Mouse (Mus musculus) 3T3-L1 (cell line): Measurements from ENCODE around the gene Qtrt2.

Experiments
- DNase-seq: peaks from one replicate; pipeline ENCODE4 v3.0.0-alpha.2; 2015; ENCODE audit warnings: low read depth, low spot score

The Qtrt2 gene

GRCm38 (mm10) chr16:43926341-43926859, at the start of gene Qtrt2:
Qtrt2 (minus strand) TSS chr16:43926809.
- no peak for DNase-seq

- DNase-seq: no peak
Measured at GRCm38 (mm10) chr16:43973606-43974220, 47.1 kb upstream of the Qtrt2 start.

DNA sequence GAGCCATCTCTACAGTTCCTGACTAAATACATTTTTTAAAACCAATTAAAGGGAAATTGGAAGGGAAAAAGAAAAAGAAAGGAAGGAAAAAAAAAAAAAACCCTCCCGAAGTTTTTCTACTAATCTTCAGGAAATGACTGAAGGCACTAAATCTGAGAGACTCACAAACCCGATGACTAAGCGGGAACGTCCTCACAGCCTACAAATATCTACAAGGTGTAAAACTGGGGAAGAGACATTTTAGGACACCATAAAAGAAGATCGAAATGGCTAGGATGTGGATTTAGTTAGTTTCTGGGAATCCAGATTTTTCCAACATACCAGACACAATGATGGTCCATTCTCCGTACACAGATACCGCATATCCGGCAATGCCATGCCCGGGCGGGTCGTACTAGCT, 46.5 kb upstream of the Qtrt2 start:
- DNase-seq: no peak

DNA sequence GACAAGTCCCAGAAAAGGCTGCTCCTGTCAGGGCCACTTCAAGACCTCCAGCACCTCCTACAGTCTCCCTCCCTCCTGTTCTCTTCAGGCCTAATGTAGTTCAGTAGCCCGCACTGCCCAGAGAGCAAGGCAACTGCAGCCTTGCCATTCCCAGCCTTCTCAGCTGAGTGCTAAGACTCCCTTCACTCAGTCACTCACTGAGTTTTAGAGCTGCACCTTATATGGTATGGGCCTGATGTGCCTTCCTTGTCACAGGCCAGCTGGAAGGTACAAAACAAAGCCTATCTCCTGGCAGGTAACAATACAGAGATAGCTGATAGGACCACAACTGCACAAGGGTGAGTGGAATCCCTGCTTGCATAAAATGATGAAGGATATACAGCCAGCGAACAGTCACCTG, 45.8 kb upstream of the Qtrt2 start:
- DNase-seq: no peak

GRCm38 (mm10) chr16:43971741-43972140, 45.1 kb upstream of the Qtrt2 start:
- DNase-seq: no peak

DNA sequence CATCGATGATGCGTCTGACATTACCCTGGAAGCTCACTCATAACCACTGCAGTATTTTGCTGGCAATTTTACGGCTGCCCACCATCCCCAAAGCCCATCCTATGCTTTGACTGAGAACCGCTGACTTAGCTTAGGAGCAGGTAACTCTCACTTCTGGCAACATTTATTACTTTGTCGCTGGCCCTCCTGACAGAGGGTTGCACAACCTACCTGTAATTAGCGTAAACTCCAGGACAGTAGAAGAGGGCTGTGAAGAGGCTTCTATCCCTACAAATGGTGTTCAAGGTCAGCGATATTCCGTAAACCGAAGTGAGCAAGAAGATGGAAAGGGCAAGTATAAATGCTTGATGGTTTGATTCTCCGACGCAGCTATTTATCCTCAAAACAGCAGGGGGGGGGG, 44.6 kb upstream of the Qtrt2 start:
- DNase-seq: no peak

- DNase-seq: no peak
Measured at GRCm38 (mm10) chr16:43970426-43970825, 43.8 kb upstream of the Qtrt2 start.

DNA sequence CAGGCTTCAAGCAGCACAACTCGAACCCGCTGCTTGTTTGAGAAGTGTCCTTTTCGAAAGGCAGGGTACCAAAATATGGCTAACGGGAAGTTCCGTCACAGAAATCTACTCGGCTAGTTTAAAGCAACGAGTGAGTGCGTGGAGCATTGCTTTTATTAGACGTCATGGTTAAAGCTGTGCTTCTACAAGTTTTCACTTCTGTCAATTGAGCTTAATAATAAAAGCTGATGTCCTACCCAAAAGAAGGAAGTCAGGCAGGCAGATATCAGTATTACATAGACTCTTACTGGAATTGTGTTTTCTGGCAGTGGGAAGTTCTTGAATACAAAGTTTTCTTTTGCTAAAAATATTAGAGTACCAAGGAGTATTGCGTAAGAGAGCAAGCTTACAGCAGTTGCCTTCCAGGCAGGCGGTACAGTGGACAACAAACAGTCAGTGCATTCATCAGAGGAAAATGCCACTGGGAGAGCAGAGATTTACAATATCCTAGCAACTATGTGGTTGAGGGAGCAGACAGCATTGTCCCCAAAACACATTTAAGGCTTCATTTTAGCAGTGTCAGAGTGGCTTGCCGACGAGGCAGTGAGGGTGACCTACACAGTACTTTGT, 39.3 kb upstream of the Qtrt2 start:
- peak; percentile 29 for DNase-seq

- no peak for DNase-seq
Measured at GRCm38 (mm10) chr16:43963780-43964179, 37.2 kb upstream of the Qtrt2 start.

- peak; percentile 40 for DNase-seq
Measured at GRCm38 (mm10) chr16:43963291-43963690, 36.7 kb upstream of the Qtrt2 start.

DNA sequence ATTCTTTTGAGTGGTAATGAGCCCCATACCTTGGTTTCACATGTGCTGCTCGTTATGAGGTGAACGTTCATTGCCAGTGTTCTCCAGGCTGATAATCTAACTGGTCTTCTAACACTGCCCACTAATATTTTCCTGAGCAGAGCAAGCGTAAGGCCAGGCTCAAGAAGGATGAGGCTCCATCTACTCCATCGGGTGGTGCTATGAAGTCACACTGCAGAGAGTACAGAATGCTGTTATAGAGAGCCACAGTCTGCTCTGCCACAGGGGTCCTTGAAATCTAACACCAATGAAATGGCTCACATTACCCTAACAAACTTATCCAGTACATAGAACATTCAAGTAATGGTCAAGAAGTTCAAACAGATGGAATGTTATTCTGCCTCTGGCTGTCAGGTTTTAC, 31.4 kb upstream of the Qtrt2 start:
- DNase-seq: no peak

- DNase-seq: no peak
Measured at GRCm38 (mm10) chr16:43954913-43955312, 28.3 kb upstream of the Qtrt2 start.

- DNase-seq: no peak
Measured at GRCm38 (mm10) chr16:43951591-43951990, 25.0 kb upstream of the Qtrt2 start.

DNA sequence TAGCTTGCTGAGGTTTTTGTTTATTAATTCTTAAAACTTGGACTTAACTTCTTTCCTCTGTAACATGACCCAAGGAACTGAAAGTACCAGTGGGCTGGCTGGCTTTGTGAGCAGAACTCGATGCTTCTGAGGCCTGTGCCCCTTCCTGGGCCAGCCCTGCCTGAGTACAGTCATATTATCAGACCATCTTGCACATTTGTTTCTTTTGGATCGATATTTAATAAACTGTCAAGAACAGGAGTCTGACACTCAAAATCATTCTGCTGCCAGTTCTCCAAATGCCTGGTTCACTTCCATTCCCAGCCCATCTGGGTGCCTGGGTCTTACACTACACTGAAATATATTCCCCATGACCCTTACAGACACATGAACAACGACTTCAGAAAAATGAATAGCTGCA, 19.3 kb upstream of the Qtrt2 start:
- no peak for DNase-seq

- DNase-seq: no peak
Measured at GRCm38 (mm10) chr16:43945351-43945750, 18.7 kb upstream of the Qtrt2 start.

DNA sequence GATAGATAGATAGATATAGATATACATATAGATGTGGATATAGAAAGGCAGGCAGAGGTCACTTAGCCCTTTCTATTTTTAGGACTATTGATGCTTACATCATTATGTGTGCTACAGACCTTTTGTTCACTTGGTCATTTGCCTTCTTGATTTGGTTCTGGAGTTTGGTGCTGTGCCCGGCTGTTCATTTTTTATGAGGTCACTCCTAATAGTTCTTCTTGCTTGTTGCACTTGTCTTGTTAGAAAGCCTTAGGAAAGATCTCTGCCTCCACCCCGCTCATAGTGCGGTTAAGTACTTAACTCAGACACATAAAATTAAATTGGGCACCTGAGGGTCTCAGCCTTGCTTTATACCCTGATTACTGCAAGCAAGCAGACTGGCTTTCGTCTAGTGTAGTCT, 14.2 kb upstream of the Qtrt2 start:
- no peak for DNase-seq

GRCm38 (mm10) chr16:43935892-43936291, 9.3 kb upstream of the Qtrt2 start:
- DNase-seq: no peak

DNA sequence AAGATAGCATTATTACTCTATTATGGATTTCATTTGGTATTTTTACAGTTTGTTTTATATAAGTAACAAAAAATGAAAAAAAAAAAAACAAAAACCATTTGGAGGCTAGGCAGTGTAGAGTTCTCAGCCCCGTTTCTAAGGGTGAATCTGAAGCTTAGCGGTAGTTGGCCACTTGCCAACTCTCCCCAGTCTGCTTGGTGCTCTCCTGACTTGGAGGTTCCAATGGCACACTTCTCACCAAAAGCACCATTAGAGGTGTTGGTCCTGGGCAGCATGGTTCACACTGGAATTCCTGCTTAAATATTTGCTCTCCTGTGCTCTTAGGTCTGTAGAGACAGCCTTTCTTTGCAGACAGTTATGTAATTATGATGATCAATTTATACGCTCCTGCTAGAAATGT, 8.8 kb upstream of the Qtrt2 start:
- no peak for DNase-seq

- no peak for DNase-seq
Measured at GRCm38 (mm10) chr16:43934856-43935255, 8.2 kb upstream of the Qtrt2 start.

DNA sequence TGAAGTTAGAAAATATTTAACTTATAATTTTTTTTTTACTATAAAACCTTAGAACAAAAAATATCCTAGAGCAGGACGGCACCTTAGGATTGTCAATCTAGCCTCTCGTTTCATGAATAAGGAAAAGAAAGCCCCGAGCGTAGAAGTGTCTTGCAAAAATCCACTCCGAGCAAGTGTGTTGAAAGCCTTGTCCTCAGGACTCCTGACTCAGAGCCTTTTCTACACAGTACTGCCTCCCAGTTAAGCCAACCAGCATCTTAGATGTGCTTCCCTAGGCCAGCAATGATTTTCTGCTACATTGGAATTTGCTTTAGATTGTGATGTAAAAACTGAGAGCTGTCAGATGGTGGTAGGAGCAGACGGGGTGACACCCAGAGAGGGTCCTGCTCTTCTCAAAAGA, 6.4 kb upstream of the Qtrt2 start:
- DNase-seq: no peak

DNA sequence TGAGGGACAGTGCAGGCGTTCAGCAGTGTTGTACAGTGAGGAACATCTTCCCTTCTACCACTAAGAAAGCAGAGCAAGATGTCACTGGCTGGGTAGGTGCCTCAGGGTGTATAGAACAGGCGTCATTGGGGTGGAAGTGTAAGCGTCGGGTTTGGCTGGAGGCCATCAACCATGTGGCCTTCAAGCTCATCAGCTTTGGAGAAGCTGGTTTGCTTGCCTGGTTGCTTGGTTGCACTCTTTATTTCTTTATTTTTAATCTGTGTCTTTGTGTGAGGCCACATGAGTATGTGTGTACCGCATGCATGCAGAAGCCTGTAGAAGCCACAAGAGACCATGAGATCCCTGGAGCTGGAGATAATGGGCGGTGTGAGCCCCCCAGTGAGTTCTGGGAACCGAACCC, 5.7 kb upstream of the Qtrt2 start:
- no peak for DNase-seq

GRCm38 (mm10) chr16:43931502-43931901, 4.9 kb upstream of the Qtrt2 start:
- DNase-seq: no peak

- DNase-seq: no peak
Measured at GRCm38 (mm10) chr16:43930577-43930976, 4.0 kb upstream of the Qtrt2 start.

GRCm38 (mm10) chr16:43925846-43926245, 763 bp downstream of the Qtrt2 start:
- no peak for DNase-seq
